9 mouse cellular contexts compared by ENCODE assay signal in the genomic region with DNA sequence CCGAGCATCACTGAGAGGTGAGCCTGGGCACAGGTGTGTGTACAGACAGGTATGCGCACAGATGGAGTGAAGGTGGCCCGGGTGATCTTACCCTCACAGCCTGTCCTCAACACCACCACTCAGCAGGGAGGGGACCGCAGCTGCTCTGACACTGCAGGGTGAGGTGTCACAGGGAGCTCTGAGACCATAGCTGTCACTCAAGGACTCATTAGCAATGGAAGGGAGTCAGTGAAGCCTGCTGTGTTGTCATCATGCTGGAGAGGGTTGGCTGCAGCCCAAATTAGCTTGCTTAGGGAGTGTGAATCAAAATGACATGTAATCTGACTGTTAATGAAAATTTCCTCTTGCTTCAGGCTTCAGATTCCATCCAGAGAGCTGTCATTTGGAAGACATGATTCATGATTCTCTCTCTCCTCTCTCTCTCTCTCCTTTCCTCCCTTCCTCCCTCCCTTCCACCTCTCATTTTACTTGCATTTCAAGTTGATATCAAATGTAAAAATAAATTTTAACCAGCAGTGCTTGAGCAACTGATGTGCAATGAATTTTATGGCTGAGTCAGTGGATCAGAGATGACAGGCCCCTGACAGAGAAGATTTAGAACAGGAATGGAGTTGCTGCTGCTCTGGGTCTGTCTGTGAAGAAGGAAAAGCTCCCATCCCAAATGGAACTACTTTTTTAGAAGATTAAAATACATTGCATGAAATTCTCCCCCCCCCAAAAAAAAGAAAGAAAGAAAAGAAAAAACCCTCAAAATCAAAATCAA.
DNase-seq lines count a peak whose midpoint lies in the region; ATAC-seq and TF ChIP-seq lines count a peak whose summit lies in the region.
"Had no signal": no experiment of that assay in that cellular context is flagged by ENCODE, and none has a peak within 500 bp of the region (broad histone marks: within the 10 kb centered on the region; RNA-seq: fewer than 3 reads in every experiment).

No protein-coding gene starts in this region.

- no peaks in the 10 kb centered on the region for H3K9me3 ChIP-seq in forebrain, postnatal 0 days (ENCODE audit: low read length)
- no peaks in the 10 kb centered on the region for H3K9me3 ChIP-seq in liver, embryonic 11.5 days (ENCODE audit: control insufficient read depth, low read length)
- H3K9me3 ChIP-seq: limb, embryonic 12.5 days had no signal

- intact Hi-C loops in left cerebral cortex, postnatal 10 days (cut with DNase I) = no loop called here

- 20% methylated on average over 4 of the region's 4 CpGs for WGBS in forebrain, postnatal 0 days
- WGBS in liver, embryonic 11.5 days = 52% methylated on average over 4 of the region's 4 CpGs

- peaks cover 6% of the 10 kb centered on the region; the same call in 1 of the 2 replicates for H3K4me1 ChIP-seq in forebrain, postnatal 0 days (ENCODE audit: insufficient read depth)
- H3K4me1 ChIP-seq in liver, embryonic 11.5 days (replicated peaks; ENCODE audit: control insufficient read depth, insufficient read depth, low read length) = no peaks in the 10 kb centered on the region

- no peak overlapping the region for H3K4me3 ChIP-seq in forebrain, postnatal 0 days (ENCODE audit: low read depth, low read length)
- H3K4me3 ChIP-seq in liver, embryonic 11.5 days (ENCODE audit: low read depth, low read length) = no peak overlapping the region
- H3K4me3 ChIP-seq: limb, embryonic 12.5 days had no signal

- peak; percentile 4 for DNase-seq in cerebellum, adult 9-11 months
- DNase-seq in cerebellum, adult 11 months = no peak
- DNase-seq in Muller cell, postnatal 12 days (ENCODE audit: inconsistent ontology term) = peak; percentile 86
- DNase-seq in forebrain, postnatal 0 days = peak; percentile 91
- peak; percentile 37 to 51 for DNase-seq in left cerebral cortex, postnatal 10 days (ENCODE audit: extremely low spot score in 1 of 2, low spot score in 2 of 2)
- DNase-seq in right cerebral cortex, postnatal 4 days = peak; percentile 71
- no peak for DNase-seq in natural killer cell, adult 2 months (ENCODE audit: low spot score in 2 of 2)
- DNase-seq in liver, embryonic 11.5 days (ENCODE audit: low spot score) = no peak

- H3K4me2 ChIP-seq in forebrain, postnatal 0 days (ENCODE audit: low read depth) = no peak overlapping the region
- no peak overlapping the region for H3K4me2 ChIP-seq in liver, embryonic 11.5 days
- H3K4me2 ChIP-seq: limb, embryonic 12.5 days had no signal

- no peaks in the 10 kb centered on the region for H3K36me3 ChIP-seq in forebrain, postnatal 0 days (ENCODE audit: insufficient read depth)
- no peaks in the 10 kb centered on the region for H3K36me3 ChIP-seq in liver, embryonic 11.5 days (ENCODE audit: control insufficient read depth, insufficient read depth, low read length)
- H3K36me3 ChIP-seq: limb, embryonic 12.5 days had no signal

- no peak overlapping the region for H3K9ac ChIP-seq in forebrain, postnatal 0 days
- H3K9ac ChIP-seq in liver, embryonic 11.5 days (ENCODE audit: low read depth, low read length) = no peak overlapping the region
- H3K9ac ChIP-seq: limb, embryonic 12.5 days had no signal

- peak; percentile 98 for ATAC-seq in forebrain, postnatal 0 days
- no peak for ATAC-seq in liver, embryonic 11.5 days (replicated peaks; ENCODE audit: low FRiP score)

- no peak for TF ChIP-seq CTCF in forebrain, postnatal 0 days (IDR thresholded peaks at IDR 0.05; ENCODE audit: low read depth)

- H3K27ac ChIP-seq in forebrain, postnatal 0 days (ENCODE audit: low read depth, low read length) = peak overlapping the region; percentile 64
- no peak overlapping the region for H3K27ac ChIP-seq in liver, embryonic 11.5 days (ENCODE audit: low read depth, low read length)
- H3K27ac ChIP-seq: limb, embryonic 12.5 days had no signal

- H3K27me3 ChIP-seq in forebrain, postnatal 0 days (ENCODE audit: insufficient read depth, low read length) = no peaks in the 10 kb centered on the region
- no peaks in the 10 kb centered on the region for H3K27me3 ChIP-seq in liver, embryonic 11.5 days (replicated peaks; ENCODE audit: control insufficient read depth, insufficient read depth, low read length)
- H3K27me3 ChIP-seq: limb, embryonic 12.5 days had no signal

Comparison
In these comparisons a context has a peak if more than half of its experiments do, and no peak if none do; other contexts are left out.
1. DNase-seq: peak in cerebellum, adult 9-11 months (single experiment), Muller cell, postnatal 12 days (single experiment), forebrain, postnatal 0 days (single experiment), left cerebral cortex, postnatal 10 days (2 of 2) and right cerebral cortex, postnatal 4 days (single experiment); none in cerebellum, adult 11 months (single experiment), natural killer cell, adult 2 months (0 of 2) and liver, embryonic 11.5 days (single experiment).